Mouse (Mus musculus): ENCODE results near the gene Rap1b. TPM values are rescaled to one million over a fixed set of nuclear protein-coding genes. Genes with fewer than 3 reads are reported as not detected.

The Rap1b gene
- total and polyA plus RNA-seq, 2 experiments from 2014 or later, result 46.9 to 142 TPM

DNA sequence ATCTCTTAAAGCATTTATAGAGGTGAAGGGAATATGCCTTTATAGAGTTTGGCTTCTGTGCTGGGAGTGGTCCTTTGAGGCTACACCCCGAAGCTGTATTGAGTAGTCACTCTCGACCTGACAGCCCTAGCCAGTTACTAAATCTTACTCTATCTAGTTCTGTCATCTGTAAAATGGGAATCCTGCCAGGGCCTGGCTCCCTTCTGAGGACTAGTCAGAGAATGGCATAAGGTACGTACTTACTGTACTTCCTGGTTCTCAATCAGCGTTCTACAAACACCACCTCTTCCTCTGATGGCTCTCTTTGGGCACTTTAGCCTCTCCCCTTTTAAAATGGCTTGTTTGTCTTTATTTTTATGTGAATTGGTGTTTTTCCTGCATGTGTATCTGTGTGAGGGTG is 28.1 kb upstream of the Rap1b start:
- ATAC-seq (no peak), DNase-seq (ENCODE audit: low spot score) (no peak)
- whole genome bisulfite sequencing, result 90% methylated on average over 4 of the region's 4 CpGs
- Histone ChIP-seq H3K9me3 (ENCODE audit: low read length) (no peaks in the 10 kb centered on the region), H3K4me1 (ENCODE audit: insufficient read depth, low read length) (no peaks in the 10 kb centered on the region), H3K4me3 (ENCODE audit: low read length) (no peak overlapping the region), H3K4me2 (ENCODE audit: low read depth, low read length) (no peak overlapping the region), H3K27ac (no peak overlapping the region), H3K27me3 (ENCODE audit: insufficient read depth, low read length) (no peaks in the 10 kb centered on the region), H3K9ac (replicated peaks; ENCODE audit: low read length) (no peak overlapping the region), H3K36me3 (ENCODE audit: insufficient read depth, low read length) (no peaks in the 10 kb centered on the region)
- TF ChIP-seq CTCF (IDR thresholded peaks at IDR 0.05; ENCODE audit: low read depth), result no peak

DNA sequence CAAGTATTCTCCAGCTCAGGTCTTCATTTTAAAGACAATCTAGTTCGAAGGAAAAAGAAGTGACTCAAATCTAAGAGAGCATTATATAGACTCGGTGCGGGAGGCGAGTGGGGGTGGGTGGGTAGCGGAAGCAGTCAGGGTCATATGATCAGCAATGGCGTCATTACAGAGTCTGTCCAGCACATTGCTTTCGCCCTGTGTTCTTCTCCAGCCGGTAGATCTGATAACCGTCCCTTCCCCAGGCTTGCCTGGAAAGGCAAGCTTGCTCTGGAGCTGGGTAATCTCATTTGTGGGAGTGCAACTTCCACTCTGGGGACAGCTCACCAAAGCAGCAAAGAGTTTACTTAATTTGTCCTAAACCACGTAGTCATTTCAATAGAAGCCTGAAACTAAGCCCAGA is 26.6 kb upstream of the Rap1b start:
- no peak overlapping the region for H3K9ac ChIP-seq (replicated peaks; ENCODE audit: low read length)
- no peaks in the 10 kb centered on the region for H3K36me3 ChIP-seq (ENCODE audit: insufficient read depth, low read length)
- no peak overlapping the region for H3K4me3 ChIP-seq (ENCODE audit: low read length)
- no peaks in the 10 kb centered on the region for H3K27me3 ChIP-seq (ENCODE audit: insufficient read depth, low read length)
- H3K9me3 ChIP-seq (ENCODE audit: low read length), result no peaks in the 10 kb centered on the region
- WGBS, result 79% methylated on average over 10 of the region's 10 CpGs
- H3K4me2 ChIP-seq (ENCODE audit: low read depth, low read length), result no peak overlapping the region
- DNase-seq (ENCODE audit: low spot score), result no peak
- H3K27ac ChIP-seq, result no peak overlapping the region
- no peak for ATAC-seq
- no peaks in the 10 kb centered on the region for H3K4me1 ChIP-seq (ENCODE audit: insufficient read depth, low read length)
- TF ChIP-seq CTCF (IDR thresholded peaks at IDR 0.05; ENCODE audit: low read depth), result no peak

DNA sequence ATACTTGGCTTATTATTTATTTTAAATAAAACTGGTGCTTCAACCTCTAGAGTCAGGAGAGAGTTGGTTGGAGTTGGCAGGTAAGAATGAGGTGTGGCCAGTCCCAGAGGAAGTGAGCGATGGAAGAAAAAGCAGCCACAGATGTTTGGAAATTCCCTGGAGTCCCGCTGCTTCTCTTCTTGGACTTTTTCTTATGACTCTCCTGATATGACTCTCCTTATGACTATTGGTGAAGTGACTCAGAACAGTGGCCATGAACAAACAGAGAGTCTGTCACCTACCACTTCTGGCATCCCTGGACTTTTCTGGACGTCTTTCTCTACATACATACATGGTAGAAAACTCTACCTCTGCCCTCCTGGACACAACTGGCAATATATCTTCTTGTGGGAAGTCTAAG is 21.5 kb upstream of the Rap1b start:
- ATAC-seq (no peak), DNase-seq (ENCODE audit: low spot score) (no peak)
- 90% methylated on average over 3 of the region's 3 CpGs for WGBS
- Histone ChIP-seq H3K27me3 (ENCODE audit: insufficient read depth, low read length) (no peaks in the 10 kb centered on the region), H3K36me3 (ENCODE audit: insufficient read depth, low read length) (no peaks in the 10 kb centered on the region), H3K4me2 (ENCODE audit: low read depth, low read length) (no peak overlapping the region), H3K9ac (replicated peaks; ENCODE audit: low read length) (no peak overlapping the region), H3K4me1 (ENCODE audit: insufficient read depth, low read length) (no peaks in the 10 kb centered on the region), H3K9me3 (ENCODE audit: low read length) (no peaks in the 10 kb centered on the region), H3K4me3 (ENCODE audit: low read length) (no peak overlapping the region), H3K27ac (no peak overlapping the region)
- no peak for TF ChIP-seq CTCF (IDR thresholded peaks at IDR 0.05; ENCODE audit: low read depth)

DNA sequence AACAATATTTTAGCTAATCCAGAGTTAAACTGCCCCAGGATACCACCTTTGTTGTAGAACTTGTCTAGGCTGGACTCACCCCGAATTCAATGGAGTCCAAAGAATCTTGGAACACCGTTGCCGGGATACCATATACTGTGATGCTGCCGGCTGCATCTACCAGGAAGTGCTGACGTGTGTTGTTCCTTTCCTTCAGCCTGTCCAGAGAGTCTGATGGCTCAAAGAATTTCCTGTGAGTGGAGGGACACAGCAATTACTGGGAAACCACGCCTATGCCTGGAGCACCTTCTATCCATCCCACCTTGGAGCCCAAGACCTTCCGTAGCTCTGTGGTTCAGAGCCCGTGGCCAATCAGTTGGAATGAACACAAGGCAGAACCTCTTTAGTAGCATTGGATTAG is 20.8 kb upstream of the Rap1b start:
- no peak for DNase-seq (ENCODE audit: low spot score)
- Histone ChIP-seq H3K4me2 (ENCODE audit: low read depth, low read length) (no peak overlapping the region), H3K27ac (no peak overlapping the region), H3K27me3 (ENCODE audit: insufficient read depth, low read length) (no peaks in the 10 kb centered on the region), H3K36me3 (ENCODE audit: insufficient read depth, low read length) (no peaks in the 10 kb centered on the region), H3K9ac (replicated peaks; ENCODE audit: low read length) (no peak overlapping the region), H3K4me1 (ENCODE audit: insufficient read depth, low read length) (no peaks in the 10 kb centered on the region), H3K9me3 (ENCODE audit: low read length) (no peaks in the 10 kb centered on the region), H3K4me3 (ENCODE audit: low read length) (no peak overlapping the region)
- ATAC-seq, result no peak
- TF ChIP-seq CTCF (IDR thresholded peaks at IDR 0.05; ENCODE audit: low read depth), result no peak
- WGBS, result 51% methylated on average over 8 of the region's 8 CpGs

DNA sequence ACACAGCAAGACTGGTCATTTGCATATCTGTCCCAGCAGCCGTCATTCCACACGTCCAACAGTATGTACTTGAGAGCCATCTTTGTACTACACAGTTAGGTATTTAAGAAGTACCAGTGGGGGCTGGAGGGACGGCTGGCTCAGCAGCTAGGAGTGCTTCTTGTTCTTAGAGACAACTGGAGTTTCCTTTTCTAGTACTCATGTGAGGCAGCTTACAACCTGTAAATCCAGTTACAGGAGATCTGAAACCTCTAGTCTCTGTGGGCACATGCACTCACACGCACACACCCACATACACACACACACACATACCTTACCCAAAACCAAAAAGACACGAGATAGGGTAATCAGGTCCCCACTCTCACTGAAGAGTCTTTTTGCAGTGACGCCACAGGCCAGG is 18.9 kb upstream of the Rap1b start:
- Histone ChIP-seq H3K27me3 (ENCODE audit: insufficient read depth, low read length) (no peaks in the 10 kb centered on the region), H3K9me3 (ENCODE audit: low read length) (no peaks in the 10 kb centered on the region), H3K4me2 (ENCODE audit: low read depth, low read length) (no peak overlapping the region), H3K4me3 (ENCODE audit: low read length) (no peak overlapping the region), H3K9ac (replicated peaks; ENCODE audit: low read length) (no peak overlapping the region), H3K4me1 (ENCODE audit: insufficient read depth, low read length) (no peaks in the 10 kb centered on the region), H3K36me3 (ENCODE audit: insufficient read depth, low read length) (no peaks in the 10 kb centered on the region), H3K27ac (no peak overlapping the region)
- no peak for DNase-seq (ENCODE audit: low spot score)
- 74% methylated on average over 6 of the region's 6 CpGs for WGBS
- no peak for TF ChIP-seq CTCF (IDR thresholded peaks at IDR 0.05; ENCODE audit: low read depth)
- no peak for ATAC-seq

DNA sequence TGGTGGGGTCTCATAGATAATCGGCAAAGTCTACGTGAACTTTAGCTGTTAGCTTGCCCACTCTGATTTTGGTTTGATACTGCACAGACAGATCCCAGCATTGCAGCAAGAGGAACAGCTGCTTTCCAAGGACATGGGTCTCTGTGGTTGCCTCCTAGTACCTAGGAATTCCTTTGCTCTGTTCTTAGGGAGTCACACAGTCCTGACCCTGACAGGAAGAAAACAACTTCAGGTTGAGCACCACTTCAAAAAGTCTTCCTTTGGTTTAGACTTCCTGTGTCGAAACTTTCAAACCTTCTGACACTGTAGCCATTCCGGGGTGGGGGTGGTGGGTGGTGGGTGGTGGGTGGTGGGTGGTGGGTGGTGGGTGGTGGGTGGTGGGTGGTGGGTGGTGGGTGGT is 18.4 kb upstream of the Rap1b start:
- Histone ChIP-seq H3K4me2 (ENCODE audit: low read depth, low read length) (no peak overlapping the region), H3K36me3 (ENCODE audit: insufficient read depth, low read length) (no peaks in the 10 kb centered on the region), H3K4me3 (ENCODE audit: low read length) (no peak overlapping the region), H3K27ac (no peak overlapping the region), H3K4me1 (ENCODE audit: insufficient read depth, low read length) (no peaks in the 10 kb centered on the region), H3K27me3 (ENCODE audit: insufficient read depth, low read length) (no peaks in the 10 kb centered on the region), H3K9me3 (ENCODE audit: low read length) (no peaks in the 10 kb centered on the region), H3K9ac (replicated peaks; ENCODE audit: low read length) (no peak overlapping the region)
- 84% methylated on average over 4 of the region's 4 CpGs for WGBS
- no peak for DNase-seq (ENCODE audit: low spot score)
- ATAC-seq, result no peak
- TF ChIP-seq CTCF (IDR thresholded peaks at IDR 0.05; ENCODE audit: low read depth), result no peak

DNA sequence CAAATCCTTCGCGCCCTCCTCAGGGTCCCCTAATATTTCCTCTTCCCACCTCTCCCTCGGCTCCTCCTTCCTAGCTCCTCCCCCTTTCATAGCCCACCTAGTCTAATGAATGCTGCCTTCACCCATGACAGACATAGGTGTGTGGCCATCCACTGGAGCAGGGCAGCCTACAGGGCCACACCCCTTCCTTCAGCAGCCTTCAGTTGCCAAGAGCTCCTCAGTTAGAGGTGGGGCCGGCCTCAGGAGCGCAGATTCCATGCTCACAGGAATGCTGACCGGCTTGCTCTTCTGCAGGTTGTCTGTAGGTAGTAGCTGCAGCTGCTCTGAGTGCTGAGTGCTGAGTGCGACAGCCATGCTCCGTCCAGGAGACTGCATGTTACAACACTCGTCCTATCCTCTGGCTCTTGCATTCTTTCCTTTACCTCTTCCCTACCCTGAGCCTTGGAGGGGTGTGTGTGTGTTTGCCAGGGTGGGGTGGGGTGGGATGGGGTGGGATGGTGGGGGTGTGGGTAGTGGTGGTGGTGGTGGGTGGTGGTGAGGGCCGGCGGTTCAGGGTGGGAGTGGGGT is 16.3 kb upstream of the Rap1b start:
- ATAC-seq (no peak), DNase-seq (ENCODE audit: low spot score) (no peak)
- Histone ChIP-seq H3K36me3 (ENCODE audit: insufficient read depth, low read length) (no peaks in the 10 kb centered on the region), H3K9me3 (ENCODE audit: low read length) (no peaks in the 10 kb centered on the region), H3K27me3 (ENCODE audit: insufficient read depth, low read length) (no peaks in the 10 kb centered on the region), H3K4me1 (ENCODE audit: insufficient read depth, low read length) (no peaks in the 10 kb centered on the region), H3K9ac (replicated peaks; ENCODE audit: low read length) (no peak overlapping the region), H3K4me2 (ENCODE audit: low read depth, low read length) (no peak overlapping the region), H3K27ac (no peak overlapping the region), H3K4me3 (ENCODE audit: low read length) (no peak overlapping the region)
- TF ChIP-seq CTCF (IDR thresholded peaks at IDR 0.05; ENCODE audit: low read depth), result no peak
- WGBS, result 78% methylated on average over 11 of the region's 11 CpGs

Measured in hindbrain, postnatal 0 days (tissue).